Comparison of ENCODE assay signal across 33 mouse cellular contexts in the genomic region with DNA sequence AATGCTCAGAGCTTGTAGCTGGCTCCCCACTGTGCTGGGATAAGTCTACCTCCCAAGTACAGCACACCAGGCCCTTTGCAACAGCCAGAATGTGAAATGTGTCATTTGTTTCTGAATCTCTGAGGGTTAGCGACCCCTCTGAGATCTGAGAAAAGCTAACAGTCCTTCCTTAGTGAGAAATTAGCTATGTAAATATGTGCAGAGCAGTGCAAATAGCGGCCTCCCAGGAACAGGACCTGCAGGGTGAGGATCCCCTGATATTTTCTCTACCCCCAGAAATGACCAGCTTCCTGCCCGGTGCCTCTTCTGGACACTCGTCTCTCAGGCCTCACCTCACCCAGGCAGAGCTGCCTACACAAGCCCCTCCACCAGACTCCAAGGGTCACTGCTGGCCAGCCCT. TPM values are rescaled to one million over a fixed set of nuclear protein-coding genes. Genes with fewer than 3 reads are reported as not detected.
DNase-seq lines count a peak whose midpoint lies in the region; ATAC-seq and TF ChIP-seq lines count a peak whose summit lies in the region.
"Had no signal": no experiment of that assay in that cellular context is flagged by ENCODE, and none has a peak within 500 bp of the region (broad histone marks: within the 10 kb centered on the region; RNA-seq: fewer than 3 reads in every experiment).

No protein-coding gene starts in this region.

- ATAC-seq in forebrain, embryonic 11.5 days (replicated peaks; ENCODE audit: low FRiP score), result no peak
- no peak for ATAC-seq in forebrain, postnatal 0 days
- ATAC-seq in liver, embryonic 11.5 days (replicated peaks; ENCODE audit: low FRiP score), result peak; percentile 40; the same call in 1 of the 2 replicates
- ATAC-seq in midbrain, embryonic 12.5 days (ENCODE audit: low FRiP score, low read depth), result no peak
- no peak for ATAC-seq in midbrain, postnatal 0 days (ENCODE audit: low FRiP score)
- no peak for ATAC-seq in heart, embryonic 12.5 days (ENCODE audit: insufficient number of reproducible peaks, low FRiP score)
- ATAC-seq: activated CD4-positive, CD25-positive, alpha-beta regulatory T cell, adult 4 months; forebrain, embryonic 15.5 days had no signal

- no peaks in the 10 kb centered on the region; the same call in 1 of the 2 replicates for H3K36me3 ChIP-seq in forebrain, embryonic 11.5 days (ENCODE audit: control insufficient read depth, insufficient read depth, low read length)
- H3K36me3 ChIP-seq in forebrain, postnatal 0 days (ENCODE audit: insufficient read depth), result 0 out of 2 replicates have a peak, but pooled peaks cover 3% of the 10 kb centered on the region
- H3K36me3 ChIP-seq in liver, embryonic 11.5 days (ENCODE audit: control insufficient read depth, insufficient read depth, low read length), result no peaks in the 10 kb centered on the region
- peaks cover 3% of the 10 kb centered on the region; the same call in 1 of the 2 replicates for H3K36me3 ChIP-seq in midbrain, embryonic 12.5 days
- H3K36me3 ChIP-seq in midbrain, postnatal 0 days (ENCODE audit: insufficient read depth, low read length), result no peaks in the 10 kb centered on the region
- peaks cover 39% of the 10 kb centered on the region; the same call in 1 of the 2 replicates for H3K36me3 ChIP-seq in heart, embryonic 12.5 days
- H3K36me3 ChIP-seq: forebrain, embryonic 15.5 days; hindbrain, embryonic 15.5 days had no signal

- WGBS in forebrain, embryonic 11.5 days, result 48% methylated on average over 4 of the region's 4 CpGs
- 54% methylated on average over 4 of the region's 4 CpGs for WGBS in forebrain, postnatal 0 days
- WGBS in liver, embryonic 11.5 days, result 71% methylated on average over 4 of the region's 4 CpGs
- 33% methylated on average over 4 of the region's 4 CpGs for WGBS in midbrain, embryonic 12.5 days
- 44% methylated on average over 4 of the region's 4 CpGs for WGBS in midbrain, postnatal 0 days
- WGBS in heart, embryonic 12.5 days, result 80% methylated on average over 4 of the region's 4 CpGs

- no peak overlapping the region for H3K4me3 ChIP-seq in forebrain, embryonic 11.5 days (ENCODE audit: low read depth, low read length)
- no peak overlapping the region for H3K4me3 ChIP-seq in forebrain, postnatal 0 days (ENCODE audit: low read depth, low read length)
- no peak overlapping the region for H3K4me3 ChIP-seq in liver, embryonic 11.5 days (ENCODE audit: low read depth, low read length)
- H3K4me3 ChIP-seq in midbrain, embryonic 12.5 days, result no peak overlapping the region
- H3K4me3 ChIP-seq in midbrain, postnatal 0 days (ENCODE audit: low read depth, low read length), result no peak overlapping the region
- H3K4me3 ChIP-seq in heart, embryonic 12.5 days, result no peak overlapping the region
- H3K4me3 ChIP-seq: embryonic facial prominence, embryonic 13.5 days; erythroblast, embryonic 14.5 days; forebrain, embryonic 15.5 days; heart, embryonic 10.5 days; hindbrain, embryonic 15.5 days; kidney, embryonic 15.5 days had no signal

- no peaks in the 10 kb centered on the region for H3K4me1 ChIP-seq in forebrain, embryonic 11.5 days (replicated peaks; ENCODE audit: control insufficient read depth, insufficient read depth, low read length)
- no peaks in the 10 kb centered on the region for H3K4me1 ChIP-seq in forebrain, postnatal 0 days (ENCODE audit: insufficient read depth)
- H3K4me1 ChIP-seq in liver, embryonic 11.5 days (replicated peaks; ENCODE audit: control insufficient read depth, insufficient read depth, low read length), result peaks cover 5% of the 10 kb centered on the region; the same call in 1 of the 2 replicates
- H3K4me1 ChIP-seq in midbrain, embryonic 12.5 days, result peaks cover 9% of the 10 kb centered on the region
- H3K4me1 ChIP-seq in midbrain, postnatal 0 days (ENCODE audit: insufficient read depth, low read length), result no peaks in the 10 kb centered on the region
- H3K4me1 ChIP-seq in heart, embryonic 12.5 days (replicated peaks), result no peaks in the 10 kb centered on the region
- H3K4me1 ChIP-seq: embryonic facial prominence, embryonic 13.5 days; forebrain, embryonic 15.5 days; kidney, embryonic 15.5 days had no signal

- no peaks in the 10 kb centered on the region for H3K27me3 ChIP-seq in forebrain, embryonic 11.5 days (ENCODE audit: control insufficient read depth, insufficient read depth, low read length)
- H3K27me3 ChIP-seq in forebrain, postnatal 0 days (ENCODE audit: insufficient read depth, low read length), result no peaks in the 10 kb centered on the region
- peaks cover 7% of the 10 kb centered on the region for H3K27me3 ChIP-seq in liver, embryonic 11.5 days (replicated peaks; ENCODE audit: control insufficient read depth, insufficient read depth, low read length)
- H3K27me3 ChIP-seq in midbrain, embryonic 12.5 days, result no peaks in the 10 kb centered on the region; the same call in 1 of the 2 replicates
- H3K27me3 ChIP-seq in midbrain, postnatal 0 days (ENCODE audit: insufficient read depth, low read length), result no peaks in the 10 kb centered on the region
- H3K27me3 ChIP-seq in heart, embryonic 12.5 days (replicated peaks), result no peaks in the 10 kb centered on the region
- H3K27me3 ChIP-seq: embryonic facial prominence, embryonic 13.5 days; forebrain, embryonic 15.5 days; hindbrain, embryonic 15.5 days; kidney, embryonic 15.5 days had no signal

- no peak for TF ChIP-seq POLR2A in brain, embryonic 14.5 days (IDR thresholded peaks at IDR 0.05; ENCODE audit: borderline replicate concordance, extremely low read depth, insufficient read depth, insufficient read length, poor library complexity, severe bottlenecking)

- DNase-seq in forebrain, embryonic 11.5 days (ENCODE audit: low spot score), result peak; percentile 49
- no peak for DNase-seq in forebrain, postnatal 0 days
- no peak for DNase-seq in liver, embryonic 11.5 days (ENCODE audit: low spot score)
- no peak for DNase-seq in liver
- no peak for DNase-seq in midbrain, postnatal 0 days (ENCODE audit: low spot score)
- peak; percentile 31 for DNase-seq in brain, embryonic 14.5 days (ENCODE audit: low read depth)
- DNase-seq: cerebellum, adult 18-20 months; cerebellum, postnatal 25 days; embryo, embryonic 11 days; gastrocnemius, postnatal 10 days; kidney, adult 11 months; kidney, postnatal 36 days; layer of hippocampus, postnatal 36 days; lung, postnatal 36 days; retina, postnatal 1 day had no signal

- H3K4me2 ChIP-seq in forebrain, embryonic 11.5 days (ENCODE audit: low read depth, low read length, severe bottlenecking), result no peak overlapping the region
- no peak overlapping the region for H3K4me2 ChIP-seq in forebrain, postnatal 0 days (ENCODE audit: low read depth)
- no peak overlapping the region for H3K4me2 ChIP-seq in liver, embryonic 11.5 days
- no peak overlapping the region for H3K4me2 ChIP-seq in midbrain, embryonic 12.5 days (replicated peaks)
- H3K4me2 ChIP-seq in midbrain, postnatal 0 days (ENCODE audit: low read depth, low read length, poor library complexity, severe bottlenecking), result no peak overlapping the region
- H3K4me2 ChIP-seq in heart, embryonic 12.5 days, result no peak overlapping the region
- H3K4me2 ChIP-seq: embryonic facial prominence, embryonic 13.5 days; forebrain, embryonic 15.5 days; hindbrain, embryonic 15.5 days; kidney, embryonic 15.5 days had no signal

- H3K9me3 ChIP-seq in forebrain, embryonic 11.5 days (ENCODE audit: control insufficient read depth, low read length), result no peaks in the 10 kb centered on the region
- H3K9me3 ChIP-seq in forebrain, postnatal 0 days (ENCODE audit: low read length), result no peaks in the 10 kb centered on the region
- no peaks in the 10 kb centered on the region for H3K9me3 ChIP-seq in liver, embryonic 11.5 days (ENCODE audit: control insufficient read depth, low read length)
- H3K9me3 ChIP-seq in midbrain, embryonic 12.5 days, result no peaks in the 10 kb centered on the region
- H3K9me3 ChIP-seq in midbrain, postnatal 0 days (ENCODE audit: low read length), result no peaks in the 10 kb centered on the region
- H3K9me3 ChIP-seq in heart, embryonic 12.5 days (replicated peaks), result no peaks in the 10 kb centered on the region
- H3K9me3 ChIP-seq: embryonic facial prominence, embryonic 13.5 days; forebrain, embryonic 15.5 days; heart, embryonic 10.5 days; hindbrain, embryonic 15.5 days; kidney, embryonic 15.5 days had no signal

- H3K27ac ChIP-seq in forebrain, embryonic 11.5 days (ENCODE audit: low read depth, low read length), result no peak overlapping the region
- no peak overlapping the region for H3K27ac ChIP-seq in forebrain, postnatal 0 days (ENCODE audit: low read depth, low read length)
- no peak overlapping the region for H3K27ac ChIP-seq in liver, embryonic 11.5 days (ENCODE audit: low read depth, low read length)
- H3K27ac ChIP-seq in midbrain, embryonic 12.5 days (replicated peaks), result 0 out of 2 replicates have a peak overlapping the region, but pooled peaks have one; percentile 39
- H3K27ac ChIP-seq in midbrain, postnatal 0 days (ENCODE audit: low read depth, low read length), result no peak overlapping the region
- H3K27ac ChIP-seq in heart, embryonic 12.5 days (ENCODE audit: poor library complexity, severe bottlenecking), result no peak overlapping the region
- H3K27ac ChIP-seq: embryonic facial prominence, embryonic 13.5 days; forebrain, embryonic 15.5 days; heart, embryonic 10.5 days; hindbrain, embryonic 15.5 days; kidney, embryonic 15.5 days; liver, embryonic 14.5 days had no signal

- TF ChIP-seq CTCF in forebrain, postnatal 0 days (IDR thresholded peaks at IDR 0.05; ENCODE audit: low read depth), result no peak
- TF ChIP-seq CTCF in midbrain, postnatal 0 days (IDR thresholded peaks at IDR 0.05), result no peak
- TF ChIP-seq CTCF in brain, embryonic 14.5 days (IDR thresholded peaks at IDR 0.05; ENCODE audit: borderline replicate concordance, extremely low read depth, insufficient read depth, insufficient read length), result no peak

- no peak overlapping the region for H3K9ac ChIP-seq in forebrain, embryonic 11.5 days (ENCODE audit: low read length)
- H3K9ac ChIP-seq in forebrain, postnatal 0 days, result no peak overlapping the region
- no peak overlapping the region for H3K9ac ChIP-seq in liver, embryonic 11.5 days (ENCODE audit: low read depth, low read length)
- H3K9ac ChIP-seq in midbrain, embryonic 12.5 days (replicated peaks), result no peak overlapping the region; the same call in 1 of the 2 replicates
- H3K9ac ChIP-seq in midbrain, postnatal 0 days (replicated peaks; ENCODE audit: low read length, poor library complexity, severe bottlenecking), result no peak overlapping the region
- no peak overlapping the region for H3K9ac ChIP-seq in heart, embryonic 12.5 days
- H3K9ac ChIP-seq: embryonic facial prominence, embryonic 13.5 days; forebrain, embryonic 15.5 days; hindbrain, embryonic 15.5 days; kidney, embryonic 15.5 days; liver, embryonic 14.5 days had no signal

RNA-seq across cellular contexts. Expression of gene Ankrd60, which starts 15.7 kb away (rescaled TPM):
- polyA plus RNA-seq in forebrain, embryonic 11.5 days (2014; fragmentation: Nextera tagmentation; extraction: Ambion mirVana), result not detected in 2 replicates
- total RNA-seq in forebrain, postnatal 0 days (2014; rRNA removed), result not detected in 2 replicates
- polyA plus RNA-seq in forebrain, postnatal 0 days (2015; fragmentation: Nextera tagmentation; extraction: Ambion mirVana), result not detected in 2 replicates
- polyA plus RNA-seq in liver, embryonic 11.5 days (2014; fragmentation: Nextera tagmentation; extraction: Ambion mirVana), result not detected in 2 replicates
- polyA plus RNA-seq in midbrain, embryonic 12.5 days (2016; fragmentation: Nextera tagmentation; extraction: Ambion mirVana), result not detected in 2 replicates
- total RNA-seq in midbrain, postnatal 0 days (2014; rRNA removed), result not detected in 2 replicates
- not detected in 2 replicates for polyA plus RNA-seq in midbrain, postnatal 0 days (2015; fragmentation: Nextera tagmentation; extraction: Ambion mirVana)
- polyA plus RNA-seq in brain, embryonic 14.5 days (2012; rRNA removed), result not detected in 2 replicates
- not detected in 2 replicates for polyA plus RNA-seq in heart, embryonic 12.5 days (2016; fragmentation: Nextera tagmentation; extraction: Ambion mirVana)
- total RNA-seq: adrenal gland, adult 8-10 months; gastrocnemius, postnatal 10 days; granulocyte monocyte progenitor cell, adult 5-6 weeks; layer of hippocampus, adult 8-10 months; layer of hippocampus, postnatal 36 days; left cerebral cortex, postnatal 10 days; megakaryocyte-erythroid progenitor cell, adult 5-6 weeks had no signal
- polyA plus RNA-seq: activated CD4-positive, CD25-positive, alpha-beta regulatory T cell, adult 4 months; embryonic facial prominence, embryonic 13.5 days; erythroblast, embryonic 14.5 days; forebrain, embryonic 15.5 days; heart, embryonic 10.5 days; heart, postnatal 0 days; hindbrain, embryonic 15.5 days; kidney, embryonic 15.5 days; limb, embryonic 11.5 days; liver, embryonic 14.5 days; neural tube, embryonic 11.5 days had no signal

Comparison
In these comparisons a context has a peak if more than half of its experiments do, and no peak if none do; other contexts are left out.
1. DNase-seq: peak in forebrain, embryonic 11.5 days (single experiment) and brain, embryonic 14.5 days (single experiment); none in forebrain, postnatal 0 days (single experiment), liver, embryonic 11.5 days (single experiment), liver (single experiment) and midbrain, postnatal 0 days (single experiment).